Mouse (Mus musculus): Measurements from ENCODE around the gene Zmat1. TPM values are rescaled to one million over a fixed set of nuclear protein-coding genes. Genes with fewer than 3 reads are reported as not detected.

The Zmat1 gene
- 0.81 and 0.97 TPM in 2 replicates for polyA plus RNA-seq (2012)

DNA sequence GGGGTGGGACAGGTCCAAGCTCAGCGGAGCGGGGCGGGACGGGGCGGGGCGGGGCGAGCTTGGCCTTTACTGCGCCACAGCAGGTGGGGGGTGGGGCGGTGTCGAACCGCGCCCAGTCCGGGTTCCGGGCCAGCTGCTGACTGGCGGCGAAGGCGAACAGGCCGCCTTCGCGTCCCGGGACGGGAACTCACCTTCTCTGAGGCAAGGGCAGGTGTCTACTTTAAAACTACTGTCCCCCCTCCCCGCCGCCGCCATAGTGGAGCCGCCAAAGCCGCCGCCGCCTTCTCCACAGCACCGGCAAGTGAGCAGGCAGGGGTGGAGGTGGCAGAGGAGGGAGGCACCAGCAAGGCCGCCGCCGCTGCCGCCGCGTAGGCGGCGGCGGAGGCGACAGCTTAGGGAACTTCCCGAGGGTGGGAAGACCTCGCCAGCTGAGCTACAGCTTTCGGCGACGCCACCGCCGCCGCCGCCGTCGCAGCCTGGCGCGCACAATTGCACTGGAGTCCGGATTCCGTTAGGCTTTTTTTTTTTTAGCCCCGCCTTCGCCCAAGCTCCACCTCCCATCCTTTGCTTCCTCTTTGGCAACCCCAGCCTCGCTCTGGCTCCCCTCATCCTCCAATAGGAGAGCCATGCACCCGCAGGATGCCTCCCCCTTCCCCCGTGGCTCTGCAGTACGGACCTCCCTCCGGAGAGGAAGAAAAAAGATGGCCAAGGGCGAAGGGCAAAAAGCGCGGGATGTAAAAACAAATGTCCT lies at the start of gene Zmat1:
Gene Zmat1 (minus strand): TSS at position 490 of the 751 bp plus-strand sequence.
- no peak for TF ChIP-seq GATA1 (IDR thresholded peaks at IDR 0.05; ENCODE audit: low read length)

GRCm38 (mm10) chrX:135035962-135036375 lies 27.0 kb upstream of the Zmat1 start:
- no peak for TF ChIP-seq GATA1 (IDR thresholded peaks at IDR 0.05; ENCODE audit: low read length)

DNA sequence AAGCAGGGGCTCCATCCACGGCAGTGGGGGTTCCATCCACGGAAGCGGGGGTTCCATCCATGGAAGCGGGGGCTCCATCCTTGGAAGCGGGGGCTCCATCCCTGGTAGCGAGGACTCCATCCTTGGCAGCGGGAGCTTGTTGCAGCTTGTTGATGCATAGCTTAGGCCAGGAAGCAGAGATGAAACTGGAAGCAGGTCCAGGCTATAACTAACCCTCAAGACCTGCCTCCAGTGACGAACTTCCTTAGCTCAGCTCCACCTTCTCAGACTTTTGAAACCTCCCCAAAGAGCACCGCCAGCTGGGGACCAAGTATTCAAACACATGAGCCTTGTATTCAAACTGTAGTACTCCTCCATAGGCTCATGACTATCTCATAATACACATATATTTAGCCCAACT lies 16.1 kb upstream of the Zmat1 start:
- TF ChIP-seq GATA1 (IDR thresholded peaks at IDR 0.05; ENCODE audit: low read length): no peak

GRCm38 (mm10) chrX:135011381-135011780 lies 2.4 kb upstream of the Zmat1 start:
- TF ChIP-seq GATA1 (IDR thresholded peaks at IDR 0.05; ENCODE audit: low read length): no peak

GRCm38 (mm10) chrX:135009471-135009815 lies 434 bp upstream of the Zmat1 start:
- TF ChIP-seq GATA1 (IDR thresholded peaks at IDR 0.05; ENCODE audit: low read length): no peak

DNA sequence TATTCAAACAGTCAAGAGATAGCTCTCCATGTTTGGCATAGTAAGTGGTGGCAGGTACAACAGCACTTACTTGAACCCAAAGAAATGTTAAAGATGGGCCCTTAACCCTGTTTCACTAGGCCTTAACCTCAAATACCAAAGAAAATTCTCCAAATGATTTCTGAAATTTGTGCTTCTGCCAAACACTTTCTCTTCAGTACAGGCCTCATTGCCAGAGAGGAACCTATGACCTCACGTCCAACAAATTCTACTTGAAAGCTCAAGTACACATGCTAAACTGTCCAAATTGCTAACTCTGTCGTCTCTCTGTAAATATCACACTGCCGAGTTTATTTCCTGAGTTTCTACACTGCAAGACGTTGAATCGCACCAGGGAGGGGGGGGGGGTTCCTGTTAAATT lies 988 bp downstream of the Zmat1 start:
- no peak for TF ChIP-seq GATA1 (IDR thresholded peaks at IDR 0.05; ENCODE audit: low read length)

DNA sequence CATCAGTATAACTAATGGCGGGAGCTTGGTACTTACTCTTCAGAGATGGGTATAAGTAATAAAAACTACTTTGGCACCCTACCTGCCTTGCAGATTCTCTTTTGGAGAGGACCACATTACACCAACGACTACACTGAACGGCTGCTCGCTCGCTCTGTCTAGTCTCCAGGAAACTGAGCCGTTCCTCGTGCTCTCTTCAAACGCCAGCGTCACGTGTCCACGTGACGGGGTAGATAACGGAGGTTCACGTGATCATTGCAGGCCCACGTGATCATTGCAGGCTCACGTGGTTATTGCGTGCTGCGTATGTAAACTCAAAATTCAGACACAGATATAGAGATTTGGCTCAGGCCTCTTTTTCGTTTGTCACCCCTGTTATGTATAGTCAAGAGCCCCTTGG lies 44.5 kb downstream of the Zmat1 start, which contains the start of gene Nxf2:
Gene Nxf2 (minus strand): TSS at position 209 of the 400 bp plus-strand sequence.
- no peak for TF ChIP-seq GATA1 (IDR thresholded peaks at IDR 0.05; ENCODE audit: low read length)

DNA sequence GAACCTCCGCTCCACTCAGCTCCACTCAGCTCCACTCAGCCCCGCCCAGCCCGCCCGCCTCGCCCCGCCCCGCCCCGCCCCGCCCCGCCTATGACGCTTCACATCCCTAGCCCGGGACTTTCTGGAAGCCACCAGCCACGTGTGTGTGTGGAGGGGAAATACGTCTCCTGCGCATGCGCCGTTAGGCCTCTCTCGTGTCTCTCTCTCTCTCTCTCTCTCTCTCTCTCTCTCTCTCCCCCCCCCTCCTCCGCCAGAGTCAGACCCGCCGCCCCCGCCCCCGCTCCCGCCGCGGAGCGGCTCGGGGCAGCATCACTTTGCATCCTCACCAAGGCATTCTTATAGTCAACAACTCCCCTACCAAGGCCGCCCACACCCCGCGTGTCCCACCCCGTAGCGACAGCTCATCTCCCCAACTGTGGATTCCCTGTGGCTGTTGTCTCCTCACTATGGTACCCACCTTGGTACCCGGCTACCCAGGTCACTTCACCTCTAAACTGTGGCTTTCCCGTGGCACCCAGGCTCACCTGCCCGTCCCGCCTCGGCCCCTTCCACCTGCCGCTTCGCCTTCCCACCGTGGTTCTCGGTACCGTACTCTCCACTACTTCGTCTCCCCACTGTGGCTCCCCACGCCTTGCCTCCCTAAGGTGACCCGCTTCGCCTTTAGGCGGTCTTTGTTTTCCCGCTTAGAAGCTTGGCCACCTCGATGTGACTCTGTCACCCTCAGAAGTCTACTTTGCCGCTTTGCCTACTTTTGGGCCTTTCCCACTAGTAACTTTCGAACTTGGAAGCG lies 45.5 kb downstream of the Zmat1 start:
- no peak for TF ChIP-seq GATA1 (IDR thresholded peaks at IDR 0.05; ENCODE audit: low read length)

DNA sequence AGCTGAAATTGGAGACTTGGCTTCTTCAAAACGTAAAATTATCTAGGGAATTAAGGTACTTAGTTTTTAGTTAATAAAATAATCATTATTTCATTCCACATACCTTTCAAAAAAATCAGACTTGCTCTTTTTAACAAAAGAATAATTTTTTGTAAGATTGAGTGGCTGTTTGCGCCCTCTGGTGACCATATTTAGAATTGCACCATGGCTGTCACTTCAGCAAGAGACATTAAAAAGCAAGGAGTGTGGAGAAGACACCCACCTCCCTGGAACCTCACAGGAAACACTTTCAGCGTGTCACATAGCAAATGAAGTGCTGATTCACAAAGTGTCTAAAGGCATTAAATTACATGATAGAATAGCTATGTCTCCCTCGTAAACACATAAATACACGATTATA lies 78.6 kb downstream of the Zmat1 start:
- no peak for TF ChIP-seq GATA1 (IDR thresholded peaks at IDR 0.05; ENCODE audit: low read length)

- no peak for TF ChIP-seq GATA1 (IDR thresholded peaks at IDR 0.05; ENCODE audit: low read length)
Observed at GRCm38 (mm10) chrX:134929927-134930326, 79.1 kb downstream of the Zmat1 start.

DNA sequence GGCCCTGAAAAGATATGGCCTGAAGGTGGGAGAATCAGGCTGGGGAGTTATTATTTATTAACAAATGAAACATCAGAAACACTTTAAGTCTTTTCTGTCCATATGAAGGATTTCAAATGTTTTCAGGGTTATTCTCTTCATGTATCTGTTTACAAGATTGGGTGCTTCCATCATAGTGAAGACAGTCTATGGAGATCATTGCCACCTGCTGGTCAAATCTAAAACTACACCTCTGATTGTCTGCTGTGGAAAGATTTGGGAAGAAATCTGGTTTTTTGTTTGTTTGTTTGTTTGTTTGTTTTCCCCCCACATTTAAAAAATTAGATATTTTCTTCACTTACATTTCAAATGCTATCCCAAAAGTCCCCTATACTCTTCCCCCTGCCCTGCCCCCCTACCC lies 84.0 kb downstream of the Zmat1 start:
- no peak for TF ChIP-seq GATA1 (IDR thresholded peaks at IDR 0.05; ENCODE audit: low read length)

DNA sequence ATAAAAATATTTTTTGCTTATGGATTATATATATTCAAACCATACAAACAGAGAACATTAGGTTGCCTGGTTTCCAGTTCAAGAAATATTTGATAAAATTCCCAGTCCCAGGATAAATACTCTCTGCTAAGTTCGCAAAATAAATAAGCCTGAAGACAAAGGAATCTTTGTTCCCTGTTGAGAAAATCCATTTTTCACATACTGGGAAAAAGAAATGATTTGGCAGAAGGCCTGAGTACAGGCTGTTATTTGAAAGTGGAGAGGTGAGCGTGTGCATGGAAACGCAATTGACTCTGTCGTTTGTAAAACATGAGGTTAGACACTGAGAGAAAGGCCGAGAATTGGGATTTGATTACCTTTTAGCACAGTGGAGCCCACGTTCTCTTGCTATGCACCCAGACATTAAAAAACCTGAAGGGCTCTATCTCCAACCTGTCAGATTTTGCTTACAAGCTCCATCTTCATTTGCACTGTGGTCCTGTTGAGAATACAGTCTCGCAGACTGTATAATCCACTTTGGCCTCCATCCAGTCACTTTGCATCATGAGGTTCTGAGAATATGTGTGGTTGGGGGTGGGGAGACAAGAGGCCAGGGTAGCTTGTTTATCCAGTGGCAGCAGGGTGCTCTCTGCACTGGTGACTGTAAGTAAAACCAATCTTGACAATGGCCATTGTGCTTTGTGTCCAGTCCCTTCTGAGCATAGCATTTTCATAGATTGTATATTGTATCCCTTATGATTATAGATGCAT lies 85.2 kb downstream of the Zmat1 start:
- no peak for TF ChIP-seq GATA1 (IDR thresholded peaks at IDR 0.05; ENCODE audit: low read length)

Other genes with a start within 250 kb of the Zmat1 start
- gene Armcx2, start 200.0 kb downstream of the Zmat1 start, polyA plus RNA-seq (2012): 7.1 and 18.4 TPM in 2 replicates
- gene Nxf2, start 44.5 kb downstream of the Zmat1 start, polyA plus RNA-seq (2012): not detected in 2 replicates
- gene Gm15023, start 168.4 kb upstream of the Zmat1 start, polyA plus RNA-seq (2012): not detected in 2 replicates
- gene Tceal6, start 201.5 kb upstream of the Zmat1 start, polyA plus RNA-seq (2012): not detected in 2 replicates

Measured in G1E-ER4 (cell line).